Mouse (Mus musculus) heart, postnatal 0 days (tissue): ENCODE results near the gene Casq1.

ENCODE experiments used
- CTCF ChIP-seq: IDR thresholded peaks from 2 replicates; pipeline ENCODE4 v1.5.1; 2016; ENCODE audit warnings: antibody characterized with exemption, control low read depth, low read depth
- EP300 ChIP-seq: IDR thresholded peaks from 2 replicates; pipeline ENCODE4 v1.6.1; 2016; ENCODE audit warnings: antibody characterized with exemption, low read depth

DNA sequence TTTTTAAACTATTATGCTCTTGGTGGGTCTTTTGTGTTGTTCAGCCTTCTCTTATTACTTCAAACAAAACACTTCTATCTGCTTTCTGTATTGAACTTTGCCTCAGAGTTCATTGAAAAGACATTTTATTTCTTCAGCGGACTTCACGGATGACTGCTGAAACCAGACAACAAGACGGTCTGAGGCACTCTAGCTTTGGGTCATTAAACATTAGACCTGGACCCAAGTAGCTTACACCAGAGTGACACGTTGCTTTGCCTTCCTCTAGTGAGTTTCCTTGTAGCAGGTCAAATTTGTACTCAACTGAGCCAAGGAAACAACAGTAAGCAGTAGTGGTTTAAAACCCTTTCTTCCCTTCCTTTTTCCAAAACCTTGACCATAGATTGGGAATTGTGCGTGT is 51.8 kb downstream of the Casq1 start:
- no peak for TF ChIP-seq CTCF
- no peak for TF ChIP-seq EP300
